Mouse (Mus musculus): ENCODE measurements around the gene Pigc. TPM values are rescaled to one million over a fixed set of nuclear protein-coding genes. Genes with fewer than 3 reads are reported as not detected.

Gene Pigc
- total and polyA plus RNA-seq, 2 experiments from 2014 or later: 24.0 to 25.0 TPM

- no peak overlapping the region for H3K9ac ChIP-seq (replicated peaks; ENCODE audit: low read depth, low read length)
- H3K4me1 ChIP-seq (ENCODE audit: control insufficient read depth, insufficient read depth): peaks cover 3% of the 10 kb centered on the region; the same call in 1 of the 2 replicates
- no peak for ATAC-seq (ENCODE audit: insufficient read depth, low read depth)
- H3K4me3 ChIP-seq (ENCODE audit: low read depth, low read length): no peak overlapping the region
- 0 out of 2 replicates have a peak overlapping the region, but pooled peaks have one; percentile 30 for H3K27ac ChIP-seq (ENCODE audit: low read depth)
- 76% methylated on average over 6 of the region's 6 CpGs for WGBS
- no peak for DNase-seq (ENCODE audit: low spot score)
- H3K27me3 ChIP-seq (ENCODE audit: control insufficient read depth, insufficient read depth, low read length): no peaks in the 10 kb centered on the region
- H3K36me3 ChIP-seq (replicated peaks; ENCODE audit: control insufficient read depth, insufficient read depth, low read length): no peaks in the 10 kb centered on the region
- H3K4me2 ChIP-seq (ENCODE audit: low read depth, low read length): 0 out of 2 replicates have a peak overlapping the region, but pooled peaks have one; percentile 6
- TF ChIP-seq EP300 (IDR thresholded peaks at IDR 0.05; ENCODE audit: low read depth) (no peak), CTCF (IDR thresholded peaks at IDR 0.05; ENCODE audit: low read depth) (no peak)
- no peaks in the 10 kb centered on the region for H3K9me3 ChIP-seq (replicated peaks; ENCODE audit: control insufficient read depth, low read length)
Observed at GRCm38 (mm10) chr1:162018601-162018977, 49.6 kb downstream of the Pigc start.

DNA sequence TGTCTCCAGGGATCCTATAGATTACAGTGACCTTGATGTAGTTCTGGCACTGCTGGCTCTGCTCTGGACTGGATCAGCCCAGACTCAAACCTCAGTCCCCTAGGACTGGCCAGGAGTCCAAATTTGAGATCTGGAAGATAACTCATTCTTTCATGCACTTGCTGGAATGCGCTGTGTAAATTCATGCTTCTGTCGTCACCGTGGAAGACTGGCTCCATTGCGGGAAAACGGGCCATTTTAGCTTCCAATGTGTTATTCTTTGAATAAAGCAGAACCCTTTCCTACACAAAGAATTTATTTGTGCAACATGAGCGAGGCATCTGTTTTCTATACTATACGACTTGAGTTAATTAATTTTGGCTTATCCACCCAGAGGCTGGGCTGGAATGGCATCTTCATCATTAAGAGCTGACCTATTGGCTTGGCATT lies 51.3 kb downstream of the Pigc start:
- WGBS: 86% methylated on average over 7 of the region's 7 CpGs
- H3K27ac ChIP-seq (ENCODE audit: low read depth): no peak overlapping the region
- H3K9ac ChIP-seq (replicated peaks; ENCODE audit: low read depth, low read length): no peak overlapping the region
- H3K4me3 ChIP-seq (ENCODE audit: low read depth, low read length): no peak overlapping the region
- no peak for TF ChIP-seq EP300 (IDR thresholded peaks at IDR 0.05; ENCODE audit: low read depth)
- no peak for TF ChIP-seq CTCF (IDR thresholded peaks at IDR 0.05; ENCODE audit: low read depth)
- H3K9me3 ChIP-seq (replicated peaks; ENCODE audit: control insufficient read depth, low read length): no peaks in the 10 kb centered on the region
- H3K27me3 ChIP-seq (ENCODE audit: control insufficient read depth, insufficient read depth, low read length): no peaks in the 10 kb centered on the region
- ATAC-seq (ENCODE audit: insufficient read depth, low read depth): no peak
- H3K36me3 ChIP-seq (replicated peaks; ENCODE audit: control insufficient read depth, insufficient read depth, low read length): no peaks in the 10 kb centered on the region
- no peak for DNase-seq (ENCODE audit: low spot score)
- no peak overlapping the region for H3K4me2 ChIP-seq (ENCODE audit: low read depth, low read length)
- peaks cover 3% of the 10 kb centered on the region; the same call in 1 of the 2 replicates for H3K4me1 ChIP-seq (ENCODE audit: control insufficient read depth, insufficient read depth)

- no peak overlapping the region for H3K27ac ChIP-seq (ENCODE audit: low read depth)
- no peak for TF ChIP-seq EP300 (IDR thresholded peaks at IDR 0.05; ENCODE audit: low read depth)
- no peak for TF ChIP-seq CTCF (IDR thresholded peaks at IDR 0.05; ENCODE audit: low read depth)
- ATAC-seq (ENCODE audit: insufficient read depth, low read depth) (no peak), DNase-seq (ENCODE audit: low spot score) (no peak)
- no peak overlapping the region for H3K4me2 ChIP-seq (ENCODE audit: low read depth, low read length)
- H3K4me1 ChIP-seq (ENCODE audit: control insufficient read depth, insufficient read depth): peaks cover 3% of the 10 kb centered on the region; the same call in 1 of the 2 replicates
- no peak overlapping the region for H3K4me3 ChIP-seq (ENCODE audit: low read depth, low read length)
- no peak overlapping the region for H3K9ac ChIP-seq (replicated peaks; ENCODE audit: low read depth, low read length)
- no peaks in the 10 kb centered on the region for H3K9me3 ChIP-seq (replicated peaks; ENCODE audit: control insufficient read depth, low read length)
- no peaks in the 10 kb centered on the region for H3K27me3 ChIP-seq (ENCODE audit: control insufficient read depth, insufficient read depth, low read length)
- WGBS: 91% methylated on average over 4 of the region's 4 CpGs
- H3K36me3 ChIP-seq (replicated peaks; ENCODE audit: control insufficient read depth, insufficient read depth, low read length): no peaks in the 10 kb centered on the region
Observed at GRCm38 (mm10) chr1:162020766-162021165, 51.8 kb downstream of the Pigc start.

Other genes starting within 250 kb of the Pigc start
- gene Fasl, start 180.7 kb upstream of the Pigc start, total RNA-seq (2014; rRNA removed; ENCODE audit: low replicate concordance): not detected in 2 replicates
- gene Fasl, start 180.7 kb upstream of the Pigc start, polyA plus RNA-seq (2015; fragmentation: Nextera tagmentation; extraction: Ambion mirVana): not detected in 2 replicates
- gene Suco, start 92.5 kb upstream of the Pigc start, total RNA-seq (2014; rRNA removed; ENCODE audit: low replicate concordance): 13.9 and 17.0 TPM in 2 replicates
- 7.5 and 10.0 TPM in 2 replicates for gene Suco, start 92.5 kb upstream of the Pigc start, polyA plus RNA-seq (2015; fragmentation: Nextera tagmentation; extraction: Ambion mirVana)
- not detected in 2 replicates for gene 4930558K02Rik, start 10.4 kb downstream of the Pigc start, total RNA-seq (2014; rRNA removed; ENCODE audit: low replicate concordance)
- not detected in 2 replicates for gene 4930558K02Rik, start 10.4 kb downstream of the Pigc start, polyA plus RNA-seq (2015; fragmentation: Nextera tagmentation; extraction: Ambion mirVana)